Mouse (Mus musculus): Measurements from ENCODE around the gene P2rx3. TPM values are rescaled to one million over a fixed set of nuclear protein-coding genes. Genes with fewer than 3 reads are reported as not detected.
A peak's percentile ranks its signal among the peaks of the same experiment; 100 is the strongest.

The P2rx3 gene
- polyA plus RNA-seq, 2 experiments from 2014 or later: 0.46 TPM; not detected in 1

GRCm38 (mm10) chr2:84967318-84967991, 69.8 kb downstream of the P2rx3 start:
- no peak for ATAC-seq

GRCm38 (mm10) chr2:84964111-84964801, 73.0 kb downstream of the P2rx3 start:
- ATAC-seq: peak; percentile 56

GRCm38 (mm10) chr2:84962906-84963507, 74.3 kb downstream of the P2rx3 start:
- no peak for ATAC-seq

- no peak for ATAC-seq
These were observed 75.4 kb downstream of the P2rx3 start for GRCm38 (mm10) chr2:84961901-84962300.

GRCm38 (mm10) chr2:84961300-84961699, 76.0 kb downstream of the P2rx3 start:
- ATAC-seq: no peak

GRCm38 (mm10) chr2:84958588-84959264, 78.5 kb downstream of the P2rx3 start:
- ATAC-seq: no peak

GRCm38 (mm10) chr2:84956274-84956673, 81.0 kb downstream of the P2rx3 start:
- peak; percentile 62 for ATAC-seq

GRCm38 (mm10) chr2:84955435-84955834, 81.8 kb downstream of the P2rx3 start:
- no peak for ATAC-seq

GRCm38 (mm10) chr2:84952693-84953092, 84.6 kb downstream of the P2rx3 start:
- no peak for ATAC-seq

GRCm38 (mm10) chr2:84952251-84952650, 85.0 kb downstream of the P2rx3 start:
- no peak for ATAC-seq

GRCm38 (mm10) chr2:84951027-84951426, 86.2 kb downstream of the P2rx3 start:
- no peak for ATAC-seq

- ATAC-seq: no peak
These were observed 88.5 kb downstream of the P2rx3 start for GRCm38 (mm10) chr2:84948721-84949120.

Other genes with a start within 250 kb of the P2rx3 start
- gene Ube2l6, start 238.6 kb downstream of the P2rx3 start, polyA plus RNA-seq (2017; shearing (Covaris generic)): 100 to 1,000 TPM in 1 of 2 experiments, 10 to 100 TPM in 1; 89.3 to 121 TPM
- gene Smtnl1, start 214.8 kb downstream of the P2rx3 start, polyA plus RNA-seq (2017; shearing (Covaris generic)): not detected
- 10 to 100 TPM; 34.7 to 40.8 TPM for gene Timm10, start 210.5 kb downstream of the P2rx3 start, polyA plus RNA-seq (2017; shearing (Covaris generic))
- 1 to 10 TPM; 3.8 to 4.7 TPM for gene Slc43a1, start 198.6 kb downstream of the P2rx3 start, polyA plus RNA-seq (2017; shearing (Covaris generic))
- not detected for gene Rtn4rl2, start 150.8 kb downstream of the P2rx3 start, polyA plus RNA-seq (2017; shearing (Covaris generic))
- gene Slc43a3, start 100.9 kb downstream of the P2rx3 start, polyA plus RNA-seq (2017; shearing (Covaris generic)): 10 to 100 TPM in 1 of 2 experiments, 1 to 10 TPM in 1; 7.0 to 10.7 TPM
- not detected for gene Prg2, start 57.0 kb downstream of the P2rx3 start, polyA plus RNA-seq (2017; shearing (Covaris generic))
- not detected for gene Prg3, start 49.2 kb downstream of the P2rx3 start, polyA plus RNA-seq (2017; shearing (Covaris generic))
- 100 to 1,000 TPM; 147 to 202 TPM for gene Ssrp1, start 228 bp downstream of the P2rx3 start, polyA plus RNA-seq (2017; shearing (Covaris generic))
- 1 to 10 TPM; 3.8 to 5.6 TPM for gene Tnks1bp1, start 10.6 kb upstream of the P2rx3 start, polyA plus RNA-seq (2017; shearing (Covaris generic))
- not detected for gene Aplnr, start 98.8 kb upstream of the P2rx3 start, polyA plus RNA-seq (2017; shearing (Covaris generic))
- not detected for gene Lrrc55, start 159.7 kb upstream of the P2rx3 start, polyA plus RNA-seq (2017; shearing (Covaris generic))